Mouse (Mus musculus): ENCODE measurements around the gene Gm11444. TPM values are rescaled to one million over a fixed set of nuclear protein-coding genes. Genes with fewer than 3 reads are reported as not detected.

The Gm11444 gene
- polyA plus RNA-seq, 1 experiment from 2014 or later, result not detected

- peaks cover 71% of the 10 kb centered on the region for H3K27me3 ChIP-seq (replicated peaks; ENCODE audit: control insufficient read depth, insufficient read depth, low read length)
- under 1% methylated on average over 54 of the region's 67 CpGs for WGBS
- no peak overlapping the region for H3K4me2 ChIP-seq (ENCODE audit: low read length)
- ATAC-seq, result no peak
- no peaks in the 10 kb centered on the region for H3K36me3 ChIP-seq (ENCODE audit: control insufficient read depth, insufficient read depth)
- no peak overlapping the region for H3K27ac ChIP-seq (ENCODE audit: low read length)
- H3K4me1 ChIP-seq (replicated peaks; ENCODE audit: control insufficient read depth, insufficient read depth, low read length), result peaks cover 21% of the 10 kb centered on the region
- H3K4me3 ChIP-seq (replicated peaks; ENCODE audit: low read length), result no peak overlapping the region
- no peaks in the 10 kb centered on the region for H3K9me3 ChIP-seq (ENCODE audit: control insufficient read depth, low read length)
- no peak overlapping the region for H3K9ac ChIP-seq (replicated peaks; ENCODE audit: low read depth, low read length)
Measured at GRCm38 (mm10) chr11:85837648-85838423, 12.3 kb downstream of the Gm11444 start.

DNA sequence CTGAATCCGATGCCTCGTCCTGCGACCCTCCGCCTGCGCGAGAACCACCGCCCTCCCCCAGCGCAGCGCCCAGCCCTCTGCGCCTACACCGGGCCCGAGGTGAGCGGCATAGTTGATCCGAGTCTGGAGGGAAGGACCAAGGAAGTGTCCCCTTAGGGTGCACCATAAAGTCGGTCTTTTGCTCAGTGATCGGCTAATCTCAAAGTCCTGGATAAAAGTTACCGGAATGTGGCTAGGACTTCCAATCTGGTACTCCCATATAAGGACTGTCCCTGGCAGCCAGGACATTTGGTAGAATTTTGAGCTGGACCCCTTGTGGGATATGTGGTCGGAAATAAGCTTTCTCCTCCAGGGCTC lies 12.9 kb downstream of the Gm11444 start:
- no peaks in the 10 kb centered on the region for H3K9me3 ChIP-seq (ENCODE audit: control insufficient read depth, low read length)
- no peak overlapping the region for H3K27ac ChIP-seq (ENCODE audit: low read length)
- WGBS, result 1% methylated on average over 18 of the region's 18 CpGs
- no peak overlapping the region for H3K4me2 ChIP-seq (ENCODE audit: low read length)
- H3K9ac ChIP-seq (replicated peaks; ENCODE audit: low read depth, low read length), result no peak overlapping the region
- no peaks in the 10 kb centered on the region for H3K36me3 ChIP-seq (ENCODE audit: control insufficient read depth, insufficient read depth)
- no peak overlapping the region for H3K4me3 ChIP-seq (replicated peaks; ENCODE audit: low read length)
- H3K27me3 ChIP-seq (replicated peaks; ENCODE audit: control insufficient read depth, insufficient read depth, low read length), result peaks cover 65% of the 10 kb centered on the region
- ATAC-seq, result no peak
- peaks cover 24% of the 10 kb centered on the region for H3K4me1 ChIP-seq (replicated peaks; ENCODE audit: control insufficient read depth, insufficient read depth, low read length)

- Histone ChIP-seq H3K9me3 (ENCODE audit: control insufficient read depth, low read length) (no peaks in the 10 kb centered on the region), H3K27ac (ENCODE audit: low read length) (no peak overlapping the region), H3K36me3 (ENCODE audit: control insufficient read depth, insufficient read depth) (no peaks in the 10 kb centered on the region), H3K4me3 (replicated peaks; ENCODE audit: low read length) (no peak overlapping the region), H3K9ac (replicated peaks; ENCODE audit: low read depth, low read length) (no peak overlapping the region), H3K4me2 (ENCODE audit: low read length) (no peak overlapping the region), H3K27me3 (replicated peaks; ENCODE audit: control insufficient read depth, insufficient read depth, low read length) (peaks cover 65% of the 10 kb centered on the region), H3K4me1 (replicated peaks; ENCODE audit: control insufficient read depth, insufficient read depth, low read length) (peaks cover 27% of the 10 kb centered on the region)
- under 1% methylated on average over 32 of the region's 32 CpGs for WGBS
- ATAC-seq, result no peak
Measured at GRCm38 (mm10) chr11:85836523-85837290, 13.4 kb downstream of the Gm11444 start.

GRCm38 (mm10) chr11:85835753-85836522 lies 14.2 kb downstream of the Gm11444 start:
- ATAC-seq, result no peak
- H3K36me3 ChIP-seq (ENCODE audit: control insufficient read depth, insufficient read depth), result no peaks in the 10 kb centered on the region
- H3K4me1 ChIP-seq (replicated peaks; ENCODE audit: control insufficient read depth, insufficient read depth, low read length), result peaks cover 26% of the 10 kb centered on the region
- H3K4me2 ChIP-seq (ENCODE audit: low read length), result no peak overlapping the region
- H3K9me3 ChIP-seq (ENCODE audit: control insufficient read depth, low read length), result no peaks in the 10 kb centered on the region
- H3K27ac ChIP-seq (ENCODE audit: low read length), result no peak overlapping the region
- WGBS, result 2% methylated on average over 16 of the region's 16 CpGs
- H3K27me3 ChIP-seq (replicated peaks; ENCODE audit: control insufficient read depth, insufficient read depth, low read length), result peaks cover 62% of the 10 kb centered on the region
- no peak overlapping the region; the same call in 1 of the 2 replicates for H3K4me3 ChIP-seq (replicated peaks; ENCODE audit: low read length)
- H3K9ac ChIP-seq (replicated peaks; ENCODE audit: low read depth, low read length), result no peak overlapping the region

GRCm38 (mm10) chr11:85835001-85835752 lies 15.0 kb downstream of the Gm11444 start:
- no peaks in the 10 kb centered on the region for H3K9me3 ChIP-seq (ENCODE audit: control insufficient read depth, low read length)
- peaks cover 24% of the 10 kb centered on the region for H3K4me1 ChIP-seq (replicated peaks; ENCODE audit: control insufficient read depth, insufficient read depth, low read length)
- no peak overlapping the region for H3K27ac ChIP-seq (ENCODE audit: low read length)
- ATAC-seq, result no peak
- H3K27me3 ChIP-seq (replicated peaks; ENCODE audit: control insufficient read depth, insufficient read depth, low read length), result peaks cover 62% of the 10 kb centered on the region
- H3K9ac ChIP-seq (replicated peaks; ENCODE audit: low read depth, low read length), result no peak overlapping the region
- 5% methylated on average over 9 of the region's 9 CpGs for WGBS
- no peak overlapping the region for H3K4me3 ChIP-seq (replicated peaks; ENCODE audit: low read length)
- no peak overlapping the region for H3K4me2 ChIP-seq (ENCODE audit: low read length)
- H3K36me3 ChIP-seq (ENCODE audit: control insufficient read depth, insufficient read depth), result no peaks in the 10 kb centered on the region

DNA sequence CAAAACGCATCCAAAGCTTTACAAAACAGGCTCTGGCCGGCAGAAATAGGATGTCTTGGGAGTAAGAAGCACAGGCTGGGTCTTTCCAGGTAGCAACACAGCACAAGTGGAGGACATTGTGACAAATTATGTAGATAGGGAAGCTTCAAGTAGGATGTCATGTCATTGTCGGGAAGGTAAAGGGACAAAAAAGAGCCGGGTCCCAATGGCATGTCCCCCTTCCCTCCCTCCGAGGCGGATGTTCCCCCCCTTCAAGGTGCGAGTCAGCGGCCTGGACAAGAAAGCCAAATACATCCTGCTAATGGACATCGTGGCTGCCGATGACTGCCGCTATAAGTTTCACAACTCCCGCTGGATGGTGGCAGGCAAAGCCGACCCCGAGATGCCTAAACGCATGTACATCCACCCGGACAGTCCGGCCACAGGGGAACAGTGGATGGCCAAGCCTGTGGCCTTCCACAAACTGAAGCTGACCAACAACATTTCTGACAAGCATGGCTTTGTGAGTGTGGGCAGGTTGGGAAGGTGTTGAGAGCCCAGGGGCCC lies 15.7 kb downstream of the Gm11444 start:
- no peak overlapping the region for H3K9ac ChIP-seq (replicated peaks; ENCODE audit: low read depth, low read length)
- no peaks in the 10 kb centered on the region for H3K9me3 ChIP-seq (ENCODE audit: control insufficient read depth, low read length)
- H3K4me2 ChIP-seq (ENCODE audit: low read length), result no peak overlapping the region
- WGBS, result 8% methylated on average over 17 of the region's 17 CpGs
- H3K27me3 ChIP-seq (replicated peaks; ENCODE audit: control insufficient read depth, insufficient read depth, low read length), result peaks cover 60% of the 10 kb centered on the region
- no peak for ATAC-seq
- peaks cover 32% of the 10 kb centered on the region for H3K4me1 ChIP-seq (replicated peaks; ENCODE audit: control insufficient read depth, insufficient read depth, low read length)
- no peaks in the 10 kb centered on the region for H3K36me3 ChIP-seq (ENCODE audit: control insufficient read depth, insufficient read depth)
- H3K27ac ChIP-seq (ENCODE audit: low read length), result no peak overlapping the region
- no peak overlapping the region for H3K4me3 ChIP-seq (replicated peaks; ENCODE audit: low read length)

GRCm38 (mm10) chr11:85833761-85834385 lies 16.3 kb downstream of the Gm11444 start:
- H3K9me3 ChIP-seq (ENCODE audit: control insufficient read depth, low read length), result no peaks in the 10 kb centered on the region
- 4% methylated on average over 11 of the region's 11 CpGs for WGBS
- no peak overlapping the region for H3K4me2 ChIP-seq (ENCODE audit: low read length)
- H3K4me1 ChIP-seq (replicated peaks; ENCODE audit: control insufficient read depth, insufficient read depth, low read length), result peaks cover 34% of the 10 kb centered on the region
- no peak overlapping the region for H3K27ac ChIP-seq (ENCODE audit: low read length)
- no peak overlapping the region for H3K9ac ChIP-seq (replicated peaks; ENCODE audit: low read depth, low read length)
- no peak for ATAC-seq
- H3K4me3 ChIP-seq (replicated peaks; ENCODE audit: low read length), result no peak overlapping the region
- peaks cover 60% of the 10 kb centered on the region for H3K27me3 ChIP-seq (replicated peaks; ENCODE audit: control insufficient read depth, insufficient read depth, low read length)
- no peaks in the 10 kb centered on the region for H3K36me3 ChIP-seq (ENCODE audit: control insufficient read depth, insufficient read depth)

DNA sequence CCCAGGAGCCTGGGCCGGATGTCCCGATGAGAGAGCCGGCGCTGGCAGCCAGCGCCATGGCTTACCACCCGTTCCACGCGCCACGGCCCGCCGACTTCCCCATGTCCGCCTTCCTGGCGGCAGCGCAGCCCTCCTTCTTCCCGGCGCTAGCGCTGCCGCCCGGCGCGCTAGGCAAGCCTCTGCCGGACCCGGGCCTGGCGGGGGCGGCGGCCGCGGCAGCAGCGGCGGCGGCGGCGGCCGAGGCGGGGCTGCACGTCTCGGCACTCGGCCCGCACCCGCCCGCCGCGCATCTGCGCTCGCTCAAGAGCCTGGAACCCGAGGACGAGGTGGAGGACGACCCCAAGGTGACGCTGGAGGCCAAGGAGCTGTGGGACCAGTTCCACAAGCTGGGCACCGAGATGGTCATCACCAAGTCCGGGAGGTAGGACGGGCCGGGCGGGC lies 17.0 kb downstream of the Gm11444 start:
- Histone ChIP-seq H3K9me3 (ENCODE audit: control insufficient read depth, low read length) (no peaks in the 10 kb centered on the region), H3K36me3 (ENCODE audit: control insufficient read depth, insufficient read depth) (no peaks in the 10 kb centered on the region), H3K9ac (replicated peaks; ENCODE audit: low read depth, low read length) (peak overlapping the region; percentile 25; the same call in 1 of the 2 replicates), H3K4me3 (replicated peaks; ENCODE audit: low read length) (peak overlapping the region; percentile 25), H3K27ac (ENCODE audit: low read length) (no peak overlapping the region), H3K4me1 (replicated peaks; ENCODE audit: control insufficient read depth, insufficient read depth, low read length) (peaks cover 34% of the 10 kb centered on the region), H3K27me3 (replicated peaks; ENCODE audit: control insufficient read depth, insufficient read depth, low read length) (peaks cover 58% of the 10 kb centered on the region), H3K4me2 (ENCODE audit: low read length) (peak overlapping the region; percentile 39)
- under 1% methylated on average over 31 of the region's 54 CpGs for whole genome bisulfite sequencing
- peak; percentile 11; the same call in 1 of the 2 replicates for ATAC-seq
